Mouse (Mus musculus) bone marrow, adult 2 months (tissue): ENCODE measurements around the gene Birc7.

Source experiments
- CTCF ChIP-seq: fragments of 200-500 bp; IDR thresholded peaks from 2 replicates; pipeline ENCODE4 v1.5.1; 2011; ENCODE audit warnings: low read length, control low read depth; ENCODE audit not compliant: control insufficient read depth, insufficient read depth
- POLR2A ChIP-seq: fragments of 200-500 bp; IDR thresholded peaks from 2 replicates; pipeline ENCODE4 v1.6.1; 2011; ENCODE audit warnings: low read depth, mild to moderate bottlenecking, control low read depth, low read length, borderline replicate concordance; ENCODE audit not compliant: control insufficient read depth

DNA sequence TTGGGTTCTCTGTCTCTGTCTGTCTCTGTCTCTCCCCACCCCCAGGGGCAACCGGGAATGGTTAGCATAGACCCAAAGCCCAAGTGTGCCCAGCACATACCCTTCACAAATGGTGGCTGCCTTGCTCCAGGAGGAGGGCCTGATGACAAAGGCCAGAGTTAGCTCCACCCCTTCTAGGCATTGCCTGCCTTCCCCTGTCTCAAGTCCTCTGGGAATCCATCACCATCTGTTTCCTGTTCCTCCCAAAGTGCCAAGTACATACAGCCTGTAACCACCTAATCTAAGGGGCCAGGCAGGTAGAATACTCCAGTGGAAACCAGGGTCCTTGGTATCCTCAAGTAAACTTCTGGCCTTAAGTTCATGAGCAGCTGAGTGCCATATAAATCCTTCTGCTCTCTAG lies 3.6 kb downstream of the Birc7 start:
- no peak for TF ChIP-seq CTCF
- TF ChIP-seq POLR2A: no peak
